Mouse (Mus musculus) limb, embryonic 11.5 days (tissue): Measurements from ENCODE around the gene Chd2. TPM values are rescaled to one million over a fixed set of nuclear protein-coding genes. Genes with fewer than 3 reads are reported as not detected.
A peak's percentile ranks its signal among the peaks of the same experiment; 100 is the strongest.

Experiments
- ATAC-seq: fragments of 200-750 bp; cut with Nextera tagmentation; 2 replicates; pipeline ENCODE4 v1.8.0; 2017; ENCODE audit warnings: low read depth; ENCODE audit not compliant: insufficient number of reproducible peaks, low FRiP score, low TSS enrichment
- DNase-seq: peaks from one replicate; pipeline ENCODE4 v3.0.0-alpha.2; 2015; ENCODE audit warnings: low spot score
- H3K27ac ChIP-seq: fragments of 300-500 bp; sonication (generic); replicated peaks from 2 replicates; pipeline ENCODE4 v1.5.1; 2014; ENCODE audit warnings: low read depth, mild to moderate bottlenecking, low read length
- H3K27me3 ChIP-seq: fragments of 300-500 bp; sonication (generic); 2 replicates; pipeline ENCODE4 v1.6.1; 2014; ENCODE audit warnings: mild to moderate bottlenecking, low read length, mixed read lengths; ENCODE audit not compliant: control insufficient read depth, insufficient read depth
- H3K36me3 ChIP-seq: fragments of 300-500 bp; sonication (generic); 2 replicates; pipeline ENCODE4 v1.6.1; 2014; ENCODE audit warnings: mild to moderate bottlenecking, low read length, moderate library complexity, mixed read lengths; ENCODE audit not compliant: control insufficient read depth, insufficient read depth
- H3K4me1 ChIP-seq: fragments of 300-500 bp; sonication (generic); 2 replicates; pipeline ENCODE4 v1.6.1; 2014; ENCODE audit warnings: low read length, mixed read lengths; ENCODE audit not compliant: control insufficient read depth, insufficient read depth
- H3K4me2 ChIP-seq: fragments of 300-500 bp; sonication (generic); 2 replicates; pipeline ENCODE4 v1.6.1; 2014; ENCODE audit warnings: low read depth, mild to moderate bottlenecking, moderate library complexity; ENCODE audit not compliant: severe bottlenecking
- H3K4me3 ChIP-seq: fragments of 300-500 bp; sonication (generic); 2 replicates; pipeline ENCODE4 v1.5.1; 2014; ENCODE audit warnings: low read depth, low read length
- H3K9ac ChIP-seq: fragments of 300-500 bp; sonication (generic); 2 replicates; pipeline ENCODE4 v1.6.1; 2014; ENCODE audit warnings: mild to moderate bottlenecking, low read length
- H3K9me3 ChIP-seq: fragments of 300-500 bp; sonication (generic); 2 replicates; pipeline ENCODE4 v1.6.1; 2016; ENCODE audit warnings: low read length; ENCODE audit not compliant: control insufficient read depth
- WGBS: fragments of 180-500 bp; shearing (Covaris S2); extraction: QIAGEN DNeasy Blood & Tissue Kit; methylation state at CpG from one replicate; pipeline ENCODE4 v1.1.7; 2014; 5-methylcytosine and 5-hydroxymethylcytosine counted together
- polyA plus RNA-seq: library from polyadenylated mRNA; unstranded; fragments of >200 nt; fragmentation: Nextera tagmentation; extraction: Ambion mirVana; gene quantifications from 2 replicates; pipeline ENCODE4 v1.2.1, GENCODE M21; 2014

The Chd2 gene
- polyA plus RNA-seq, 1 experiment from 2014 or later = 48.9 TPM

GRCm38 (mm10) chr7:73552054-73552750 is 10.6 kb upstream of the Chd2 start:
- H3K27ac ChIP-seq = no peak overlapping the region
- DNase-seq = peak; percentile 12
- no peak overlapping the region for H3K4me3 ChIP-seq
- no peak overlapping the region for H3K4me2 ChIP-seq
- peaks cover 12% of the 10 kb centered on the region for H3K36me3 ChIP-seq
- H3K9me3 ChIP-seq = no peaks in the 10 kb centered on the region
- H3K4me1 ChIP-seq = 0 out of 2 replicates have a peak, but pooled peaks cover 2% of the 10 kb centered on the region
- 92% methylated on average over 7 of the region's 7 CpGs for WGBS
- no peak overlapping the region for H3K9ac ChIP-seq
- no peaks in the 10 kb centered on the region for H3K27me3 ChIP-seq
- ATAC-seq = no peak

DNA sequence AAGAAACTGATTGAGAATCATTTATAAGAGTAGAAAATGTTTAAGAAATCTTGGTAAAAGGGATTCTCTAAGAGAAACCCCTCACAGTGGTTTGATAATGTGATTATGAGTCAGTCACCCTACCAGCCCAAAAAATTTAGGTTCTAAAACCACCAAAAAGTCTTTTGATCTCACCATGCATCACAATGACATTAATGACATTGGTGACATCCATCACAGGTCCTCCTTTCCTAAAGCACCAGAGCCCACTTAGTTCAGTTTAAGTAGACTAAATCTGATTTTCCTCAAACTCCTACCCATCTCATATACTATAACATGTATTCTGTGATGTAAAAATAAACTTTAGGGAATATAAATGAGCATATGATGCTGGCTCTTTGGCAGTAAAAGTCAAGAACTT is 9.7 kb upstream of the Chd2 start:
- H3K4me2 ChIP-seq = no peak overlapping the region
- H3K27me3 ChIP-seq = no peaks in the 10 kb centered on the region
- H3K9ac ChIP-seq = no peak overlapping the region
- no peak overlapping the region for H3K4me3 ChIP-seq
- no peak for ATAC-seq
- H3K27ac ChIP-seq = no peak overlapping the region
- 0 out of 2 replicates have a peak, but pooled peaks cover 2% of the 10 kb centered on the region for H3K4me1 ChIP-seq
- no peak for DNase-seq
- no peaks in the 10 kb centered on the region for H3K9me3 ChIP-seq
- H3K36me3 ChIP-seq = peaks cover 15% of the 10 kb centered on the region

DNA sequence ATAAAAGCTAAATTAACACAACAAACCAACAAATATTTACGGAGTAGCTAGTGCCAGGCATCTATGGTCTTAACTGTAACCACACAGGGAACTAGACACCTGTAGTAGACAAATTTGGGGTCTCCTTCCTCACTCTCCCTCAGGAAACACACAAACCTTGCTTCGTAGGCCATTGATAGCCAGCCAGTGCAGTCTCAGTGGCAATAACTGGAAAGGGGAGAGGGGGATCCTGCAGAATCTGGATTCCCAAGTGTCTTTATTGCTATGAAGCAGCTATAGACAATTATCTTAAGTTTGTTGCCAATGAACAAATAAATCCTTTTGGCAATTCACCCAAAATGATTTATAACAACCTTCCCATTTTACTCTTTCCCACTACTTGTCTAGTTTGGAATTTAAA is 6.4 kb upstream of the Chd2 start:
- H3K36me3 ChIP-seq = peaks cover 17% of the 10 kb centered on the region
- WGBS = 95% methylated on average over 2 of the region's 2 CpGs
- DNase-seq (no peak), ATAC-seq (no peak)
- no peak overlapping the region for H3K4me2 ChIP-seq
- no peak overlapping the region for H3K4me3 ChIP-seq
- 0 out of 2 replicates have a peak, but pooled peaks cover 2% of the 10 kb centered on the region for H3K4me1 ChIP-seq
- H3K9me3 ChIP-seq = no peaks in the 10 kb centered on the region
- no peak overlapping the region for H3K9ac ChIP-seq
- no peaks in the 10 kb centered on the region for H3K27me3 ChIP-seq
- H3K27ac ChIP-seq = no peak overlapping the region

- no peaks in the 10 kb centered on the region for H3K27me3 ChIP-seq
- no peak overlapping the region for H3K4me3 ChIP-seq
- H3K4me2 ChIP-seq = no peak overlapping the region
- H3K36me3 ChIP-seq = peaks cover 17% of the 10 kb centered on the region
- H3K9ac ChIP-seq = no peak overlapping the region
- no peaks in the 10 kb centered on the region for H3K9me3 ChIP-seq
- no peak overlapping the region for H3K27ac ChIP-seq
- 88% methylated on average over 10 of the region's 10 CpGs for WGBS
- 0 out of 2 replicates have a peak, but pooled peaks cover 2% of the 10 kb centered on the region for H3K4me1 ChIP-seq
- ATAC-seq (no peak), DNase-seq (no peak)
Observed at GRCm38 (mm10) chr7:73546561-73547510, 5.2 kb upstream of the Chd2 start.

DNA sequence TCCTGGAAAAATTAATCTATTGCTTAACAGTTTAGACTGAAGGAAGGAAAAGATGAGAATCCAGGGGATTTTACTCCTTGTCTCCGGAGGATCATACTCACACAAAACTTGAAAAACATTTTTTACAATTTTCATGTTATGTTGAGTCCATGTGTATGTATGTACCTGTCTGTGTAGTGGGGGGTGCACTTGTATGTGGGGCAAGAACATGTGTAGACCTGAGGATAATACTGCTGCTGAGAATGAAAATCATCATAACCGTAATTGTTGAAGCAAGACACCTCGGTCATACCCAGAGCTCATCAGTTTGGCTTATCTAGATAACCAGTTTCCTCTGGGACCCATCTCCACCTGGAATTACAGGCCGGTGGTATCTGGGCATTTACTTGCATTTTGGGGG is 3.4 kb upstream of the Chd2 start:
- Histone ChIP-seq H3K27me3 (no peaks in the 10 kb centered on the region), H3K36me3 (peaks cover 11% of the 10 kb centered on the region; the same call in 1 of the 2 replicates), H3K9ac (no peak overlapping the region), H3K4me2 (no peak overlapping the region), H3K4me1 (0 out of 2 replicates have a peak, but pooled peaks cover 2% of the 10 kb centered on the region), H3K4me3 (no peak overlapping the region), H3K9me3 (no peaks in the 10 kb centered on the region), H3K27ac (no peak overlapping the region)
- DNase-seq (no peak), ATAC-seq (no peak)
- WGBS = 93% methylated on average over 4 of the region's 4 CpGs

- WGBS = 75% methylated on average over 7 of the region's 7 CpGs
- Histone ChIP-seq H3K4me1 (no peaks in the 10 kb centered on the region), H3K9ac (no peak overlapping the region), H3K4me2 (no peak overlapping the region), H3K9me3 (no peaks in the 10 kb centered on the region), H3K36me3 (0 out of 2 replicates have a peak, but pooled peaks cover 5% of the 10 kb centered on the region), H3K4me3 (peak overlapping the region; percentile 56), H3K27ac (peak overlapping the region; percentile 98; the same call in 1 of the 2 replicates), H3K27me3 (no peaks in the 10 kb centered on the region)
- ATAC-seq (no peak), DNase-seq (no peak)
Observed at GRCm38 (mm10) chr7:73542131-73542853, 662 bp upstream of the Chd2 start.

- H3K9me3 ChIP-seq = no peaks in the 10 kb centered on the region
- H3K27ac ChIP-seq = peak overlapping the region; percentile 98
- ATAC-seq (no peak), DNase-seq (no peak)
- H3K4me1 ChIP-seq = no peaks in the 10 kb centered on the region
- H3K36me3 ChIP-seq = 0 out of 2 replicates have a peak, but pooled peaks cover 2% of the 10 kb centered on the region
- H3K4me2 ChIP-seq = peak overlapping the region; percentile 66; the same call in 1 of the 2 replicates
- peak overlapping the region; percentile 92 for H3K9ac ChIP-seq
- H3K27me3 ChIP-seq = no peaks in the 10 kb centered on the region
- H3K4me3 ChIP-seq = peak overlapping the region; percentile 56
- WGBS = 1% methylated on average over 4 of the region's 4 CpGs
Observed at GRCm38 (mm10) chr7:73541079-73541390, 595 bp downstream of the Chd2 start.
